ENCODE assay signal across 8 mouse cellular contexts in genomic region chr6:53217234-53218015, GRCm38 (mm10).
DNase-seq lines count a peak whose midpoint lies in the region; ATAC-seq and TF ChIP-seq lines count a peak whose summit lies in the region.

No protein-coding gene starts in this region.

- H3K4me1 ChIP-seq in neural tube, embryonic 15.5 days: peaks cover 15% of the 10 kb centered on the region
- no peaks in the 10 kb centered on the region for H3K4me1 ChIP-seq in cerebellum, adult 2 months (ENCODE audit: control insufficient read depth, insufficient read depth, low read length)

- H3K36me3 ChIP-seq in neural tube, embryonic 15.5 days: no peaks in the 10 kb centered on the region

- H3K27me3 ChIP-seq in neural tube, embryonic 15.5 days (replicated peaks): no peaks in the 10 kb centered on the region
- no peaks in the 10 kb centered on the region for H3K27me3 ChIP-seq in cerebellum, adult 2 months (ENCODE audit: control insufficient read depth, insufficient read depth, low read length)

- TF ChIP-seq POLR2A in cerebellum, adult 2 months (IDR thresholded peaks at IDR 0.05; ENCODE audit: borderline replicate concordance, insufficient read depth, low read length): no peak

- 63% methylated on average over 10 of the region's 10 CpGs for WGBS in neural tube, embryonic 15.5 days
- WGBS in cerebellum, adult 2 months: 69% methylated on average over 10 of the region's 10 CpGs

- no peak overlapping the region for H3K4me3 ChIP-seq in neural tube, embryonic 15.5 days (replicated peaks)
- H3K4me3 ChIP-seq in cerebellum, adult 2 months (replicated peaks; ENCODE audit: insufficient read depth, low read depth, low read length): no peak overlapping the region

- H3K9me3 ChIP-seq in neural tube, embryonic 15.5 days (replicated peaks): no peaks in the 10 kb centered on the region

- DNase-seq in neural tube, embryonic 10.5 days (ENCODE audit: extremely low spot score, low spot score): peak; percentile 59
- peak; percentile 17 for DNase-seq in adipocyte (ENCODE audit: low spot score)
- peak; percentile 68 to 75 for DNase-seq in cerebellum, adult 2 months
- peak; percentile 29 to 40 for DNase-seq in gastrocnemius, postnatal 4 days (ENCODE audit: low spot score in 2 of 2)
- peak; percentile 74 for DNase-seq in left cerebral cortex, postnatal 4 days
- peak; percentile 39 to 59 for DNase-seq in right cerebral cortex, postnatal 10 days (ENCODE audit: low spot score in 2 of 2)

- H3K9ac ChIP-seq in neural tube, embryonic 15.5 days (replicated peaks): no peak overlapping the region

- ATAC-seq in neural tube, embryonic 15.5 days (ENCODE audit: low FRiP score): no peak
- ATAC-seq in erythroblast, adult 5-6 weeks (replicated peaks; ENCODE audit: low FRiP score, poor library complexity, severe bottlenecking): no peak

- H3K4me2 ChIP-seq in neural tube, embryonic 15.5 days: no peak overlapping the region

- no peak overlapping the region for H3K27ac ChIP-seq in neural tube, embryonic 15.5 days (replicated peaks)
- no peak overlapping the region for H3K27ac ChIP-seq in cerebellum, adult 2 months (ENCODE audit: insufficient read depth, low read length)

- intact Hi-C loops in left cerebral cortex, postnatal 4 days (cut with DNase I): no loop called here

- TF ChIP-seq CTCF in cerebellum, adult 2 months (IDR thresholded peaks at IDR 0.05; ENCODE audit: borderline replicate concordance, insufficient read depth, low read depth, low read length): peak; percentile 77

Comparison
In these comparisons a context has a peak if more than half of its experiments do, and no peak if none do; other contexts are left out.
1. DNase-seq: peak in every context shown above with its lines; median percentile 74 in left cerebral cortex, postnatal 4 days; 72 in cerebellum, adult 2 months; 59 in neural tube, embryonic 10.5 days; 49 in right cerebral cortex, postnatal 10 days; 34 in gastrocnemius, postnatal 4 days; 17 in adipocyte.